Mouse (Mus musculus): Measurements from ENCODE around the gene Lefty2. TPM values are rescaled to one million over a fixed set of nuclear protein-coding genes. Genes with fewer than 3 reads are reported as not detected.

Lefty2 gene
- polyA plus RNA-seq (2012; rRNA removed) = 0.98 and 1.9 TPM in 2 replicates

- 91% methylated on average over 10 of the region's 10 CpGs for WGBS
- no peaks in the 10 kb centered on the region for H3K36me3 ChIP-seq (ENCODE audit: control insufficient read depth, insufficient read depth, low read length)
- H3K4me1 ChIP-seq (replicated peaks; ENCODE audit: control insufficient read depth, insufficient read depth, low read length) = peaks cover 16% of the 10 kb centered on the region
- H3K27ac ChIP-seq (ENCODE audit: control insufficient read depth, insufficient read depth, low read length) = no peak within 1 kb of the TSS
- no peak within 1 kb of the TSS for H3K4me3 ChIP-seq (ENCODE audit: control insufficient read depth, insufficient read depth, low read length)
- no peaks in the 10 kb centered on the region for H3K27me3 ChIP-seq (ENCODE audit: control insufficient read depth, insufficient read depth, low read length)
- no peak for DNase-seq
- TF ChIP-seq POLR2A (IDR thresholded peaks at IDR 0.05; ENCODE audit: control insufficient read depth, extremely low read depth, insufficient read depth, low read length, poor library complexity) = no peak
- TF ChIP-seq CTCF (IDR thresholded peaks at IDR 0.05; ENCODE audit: borderline replicate concordance, control insufficient read depth, extremely low read depth, insufficient read depth, low read length, poor library complexity) = no peak
These were observed at the start of gene Lefty2 for GRCm38 (mm10) chr1:180892808-180893207. Lefty2 (plus strand) TSS chr1:180893108.

- peak; percentile 65 for DNase-seq
- TF ChIP-seq POLR2A (IDR thresholded peaks at IDR 0.05; ENCODE audit: control insufficient read depth, extremely low read depth, insufficient read depth, low read length, poor library complexity) = no peak
- TF ChIP-seq CTCF (IDR thresholded peaks at IDR 0.05; ENCODE audit: borderline replicate concordance, control insufficient read depth, extremely low read depth, insufficient read depth, low read length, poor library complexity) = no peak
- WGBS = under 1% methylated on average over 9 of the region's 9 CpGs
These were observed 44.8 kb upstream of the Lefty2 start for GRCm38 (mm10) chr1:180848114-180848510.

GRCm38 (mm10) chr1:180848511-180849241 lies 44.2 kb upstream of the Lefty2 start:
- WGBS = under 1% methylated on average over 11 of the region's 11 CpGs
- Histone ChIP-seq H3K27ac (ENCODE audit: control insufficient read depth, insufficient read depth, low read length) (peak overlapping the region; percentile 92), H3K27me3 (ENCODE audit: control insufficient read depth, insufficient read depth, low read length) (no peaks in the 10 kb centered on the region), H3K36me3 (ENCODE audit: control insufficient read depth, insufficient read depth, low read length) (no peaks in the 10 kb centered on the region), H3K4me1 (replicated peaks; ENCODE audit: control insufficient read depth, insufficient read depth, low read length) (peaks cover 18% of the 10 kb centered on the region), H3K4me3 (ENCODE audit: control insufficient read depth, insufficient read depth, low read length) (peak overlapping the region; percentile 50)
- DNase-seq = peak; percentile 56
- TF ChIP-seq CTCF (IDR thresholded peaks at IDR 0.05; ENCODE audit: borderline replicate concordance, control insufficient read depth, extremely low read depth, insufficient read depth, low read length, poor library complexity) (no peak), POLR2A (IDR thresholded peaks at IDR 0.05; ENCODE audit: control insufficient read depth, extremely low read depth, insufficient read depth, low read length, poor library complexity) (no peak)

More at GRCm38 (mm10) chr1:180848114-180848510, 44.8 kb upstream of the Lefty2 start:
- Histone ChIP-seq H3K4me3 (ENCODE audit: control insufficient read depth, insufficient read depth, low read length) (peak overlapping the region; percentile 50), H3K36me3 (ENCODE audit: control insufficient read depth, insufficient read depth, low read length) (no peaks in the 10 kb centered on the region), H3K27ac (ENCODE audit: control insufficient read depth, insufficient read depth, low read length) (peak overlapping the region; percentile 92), H3K4me1 (replicated peaks; ENCODE audit: control insufficient read depth, insufficient read depth, low read length) (peaks cover 18% of the 10 kb centered on the region), H3K27me3 (ENCODE audit: control insufficient read depth, insufficient read depth, low read length) (no peaks in the 10 kb centered on the region)

GRCm38 (mm10) chr1:180849701-180850301 lies 43.1 kb upstream of the Lefty2 start:
- Histone ChIP-seq H3K4me1 (replicated peaks; ENCODE audit: control insufficient read depth, insufficient read depth, low read length) (peaks cover 18% of the 10 kb centered on the region), H3K27ac (ENCODE audit: control insufficient read depth, insufficient read depth, low read length) (peak overlapping the region; percentile 92), H3K36me3 (ENCODE audit: control insufficient read depth, insufficient read depth, low read length) (no peaks in the 10 kb centered on the region), H3K27me3 (ENCODE audit: control insufficient read depth, insufficient read depth, low read length) (no peaks in the 10 kb centered on the region), H3K4me3 (ENCODE audit: control insufficient read depth, insufficient read depth, low read length) (peak overlapping the region; percentile 63)
- no peak for DNase-seq
- TF ChIP-seq CTCF (IDR thresholded peaks at IDR 0.05; ENCODE audit: borderline replicate concordance, control insufficient read depth, extremely low read depth, insufficient read depth, low read length, poor library complexity) = no peak
- no peak for TF ChIP-seq POLR2A (IDR thresholded peaks at IDR 0.05; ENCODE audit: control insufficient read depth, extremely low read depth, insufficient read depth, low read length, poor library complexity)
- 53% methylated on average over 11 of the region's 11 CpGs for WGBS

GRCm38 (mm10) chr1:180850316-180851270 lies 42.3 kb upstream of the Lefty2 start, which contains the start of gene Sde2:
Sde2 (plus strand) TSS chr1:180851127.
- Histone ChIP-seq H3K4me3 (ENCODE audit: control insufficient read depth, insufficient read depth, low read length) (peak within 1 kb of the TSS; percentile 75), H3K27me3 (ENCODE audit: control insufficient read depth, insufficient read depth, low read length) (no peaks in the 10 kb centered on the region), H3K36me3 (ENCODE audit: control insufficient read depth, insufficient read depth, low read length) (peaks cover 3% of the 10 kb centered on the region; the same call in 1 of the 2 replicates), H3K27ac (ENCODE audit: control insufficient read depth, insufficient read depth, low read length) (peak within 1 kb of the TSS; percentile 92), H3K4me1 (replicated peaks; ENCODE audit: control insufficient read depth, insufficient read depth, low read length) (peaks cover 18% of the 10 kb centered on the region)
- WGBS = 1% methylated on average over 77 of the region's 77 CpGs
- TF ChIP-seq CTCF (IDR thresholded peaks at IDR 0.05; ENCODE audit: borderline replicate concordance, control insufficient read depth, extremely low read depth, insufficient read depth, low read length, poor library complexity) (0 out of 2 replicates have a peak, but pooled peaks have one; percentile 58), POLR2A (IDR thresholded peaks at IDR 0.05; ENCODE audit: control insufficient read depth, extremely low read depth, insufficient read depth, low read length, poor library complexity) (peak; percentile 100)
- DNase-seq = peak; percentile 100

GRCm38 (mm10) chr1:180858763-180859162 lies 34.1 kb upstream of the Lefty2 start:
- no peak overlapping the region for H3K4me3 ChIP-seq (ENCODE audit: control insufficient read depth, insufficient read depth, low read length)
- DNase-seq = no peak
- no peaks in the 10 kb centered on the region for H3K4me1 ChIP-seq (replicated peaks; ENCODE audit: control insufficient read depth, insufficient read depth, low read length)
- H3K36me3 ChIP-seq (ENCODE audit: control insufficient read depth, insufficient read depth, low read length) = peaks cover 77% of the 10 kb centered on the region
- TF ChIP-seq POLR2A (IDR thresholded peaks at IDR 0.05; ENCODE audit: control insufficient read depth, extremely low read depth, insufficient read depth, low read length, poor library complexity) (no peak), CTCF (IDR thresholded peaks at IDR 0.05; ENCODE audit: borderline replicate concordance, control insufficient read depth, extremely low read depth, insufficient read depth, low read length, poor library complexity) (no peak)
- no peak overlapping the region for H3K27ac ChIP-seq (ENCODE audit: control insufficient read depth, insufficient read depth, low read length)
- H3K27me3 ChIP-seq (ENCODE audit: control insufficient read depth, insufficient read depth, low read length) = no peaks in the 10 kb centered on the region

Data from thymus, adult 2 months (tissue).